Mouse (Mus musculus): ENCODE data around the gene Camk2g.

GRCm38 (mm10) chr14:20733041-20733951 lies 60.6 kb downstream of the Camk2g start:
- TF ChIP-seq CTCF (IDR thresholded peaks at IDR 0.05; ENCODE audit: borderline replicate concordance, insufficient read depth, low read depth, low read length) (no peak), POLR2A (IDR thresholded peaks at IDR 0.05; ENCODE audit: borderline replicate concordance, insufficient read depth, low read length) (no peak)
